Mouse (Mus musculus) bone marrow, adult 2 months (tissue): ENCODE results near the gene Mindy2.

Experiments
- CTCF ChIP-seq: fragments of 200-500 bp; IDR thresholded peaks from 2 replicates; pipeline ENCODE4 v1.5.1; 2011; ENCODE audit warnings: low read length, control low read depth; ENCODE audit not compliant: control insufficient read depth, insufficient read depth
- POLR2A ChIP-seq: fragments of 200-500 bp; IDR thresholded peaks from 2 replicates; pipeline ENCODE4 v1.6.1; 2011; ENCODE audit warnings: low read depth, mild to moderate bottlenecking, control low read depth, low read length, borderline replicate concordance; ENCODE audit not compliant: control insufficient read depth

- TF ChIP-seq CTCF (no peak), POLR2A (no peak)
Measured at GRCm38 (mm10) chr9:70665372-70666145, 8.6 kb upstream of the Mindy2 start.
